Mouse (Mus musculus) CH12.LX (cell line): ENCODE measurements around the gene Immp2l. TPM values are rescaled to one million over a fixed set of nuclear protein-coding genes. Genes with fewer than 3 reads are reported as not detected.

Experiments used
- DNase-seq: peaks from one replicate; pipeline ENCODE4 v3.0.0-alpha.2; 2013; ENCODE audit errors: extremely low read depth
- H3K27ac ChIP-seq: 2 replicates; pipeline ENCODE4 v1.5.1; 2012; ENCODE audit warnings: low read depth, mild to moderate bottlenecking, control low read depth, moderate library complexity; ENCODE audit not compliant: insufficient read depth
- H3K27me3 ChIP-seq: replicated peaks from 2 replicates; pipeline ENCODE3; 2012; ENCODE audit warnings: inconsistent platforms
- H3K36me3 ChIP-seq, 2 experiments: replicated peaks in 1 of 2; 2 replicates each; pipeline versions ENCODE3 to v1.6.1; 2012; ENCODE audit warnings: inconsistent platforms in 1 of 2, low read length in 1 of 2, mild to moderate bottlenecking in 1 of 2, mixed read lengths in 1 of 2, moderate library complexity in 1 of 2; ENCODE audit not compliant: control insufficient read depth in 1 of 2, insufficient read depth in 1 of 2
- H3K4me1 ChIP-seq, 2 experiments: 2 replicates each; pipeline ENCODE4 v1.6.1; 2012; ENCODE audit warnings: inconsistent platforms in 1 of 2, moderate library complexity in 1 of 2; ENCODE audit not compliant: insufficient read depth in 2 of 2, control insufficient read depth in 1 of 2
- H3K4me2 ChIP-seq: 2 replicates; pipeline ENCODE4 v1.6.1; 2012; ENCODE audit warnings: low read depth, mild to moderate bottlenecking, control low read depth; ENCODE audit not compliant: poor library complexity, insufficient read depth, severe bottlenecking
- H3K4me3 ChIP-seq, 3 experiments: fragments of 150-350 bp in 1 of 3; sonication (generic) in 1 of 3; replicated peaks in 1 of 3; 2 replicates each; pipeline versions ENCODE3 to v1.5.1; 2011 to 2012; ENCODE audit warnings: low read depth in 2 of 3, low read length in 2 of 3, mild to moderate bottlenecking in 2 of 3, moderate library complexity in 2 of 3, control low read depth in 1 of 3, improper control_type of control experiment in 1 of 3, inconsistent platforms in 1 of 3, mixed read lengths in 1 of 3; ENCODE audit not compliant: poor library complexity in 1 of 3
- H3K79me2 ChIP-seq: replicated peaks from 2 replicates; pipeline ENCODE4 v1.6.1; 2012; ENCODE audit warnings: mild to moderate bottlenecking, moderate library complexity; ENCODE audit not compliant: control insufficient read depth, poor library complexity, insufficient read depth, severe bottlenecking; ENCODE audit errors: extremely low read depth
- H3K9ac ChIP-seq: 2 replicates; pipeline ENCODE4 v1.6.1; 2012; ENCODE audit warnings: low read depth, mild to moderate bottlenecking, control low read depth, moderate library complexity; ENCODE audit not compliant: insufficient read depth
- H3K9me3 ChIP-seq: replicated peaks from 2 replicates; pipeline ENCODE3; 2012; ENCODE audit warnings: low read length, inconsistent platforms, mixed read lengths
- CHD1 ChIP-seq: IDR thresholded peaks from 2 replicates; pipeline ENCODE4 v1.6.1; 2012; ENCODE audit warnings: low read depth, low read length, improper control_type of control experiment, inconsistent platforms
- CHD2 ChIP-seq: IDR thresholded peaks from 2 replicates; pipeline ENCODE4 v1.6.1; 2011; ENCODE audit warnings: low read length, improper control_type of control experiment
- CTCF ChIP-seq, 2 experiments: IDR thresholded peaks in 1 of 2; conservative IDR thresholded peaks in 1 of 2; 2 replicates each; pipeline ENCODE4 v1.5.1; 2011 to 2012; ENCODE audit warnings: low read depth in 2 of 2, low read length in 2 of 2, improper control_type of control experiment in 1 of 2, inconsistent platforms in 1 of 2, mild to moderate bottlenecking in 1 of 2, moderate library complexity in 1 of 2
- EP300 ChIP-seq: IDR thresholded peaks from 2 replicates; pipeline ENCODE4 v1.6.1; 2011; ENCODE audit warnings: low read length, improper control_type of control experiment
- ETS1 ChIP-seq: conservative IDR thresholded peaks from 2 replicates; pipeline ENCODE4 v1.6.1; 2012; ENCODE audit warnings: low read depth, mild to moderate bottlenecking, inconsistent platforms, low read length, improper control_type of control experiment, moderate library complexity
- HCFC1 ChIP-seq: IDR thresholded peaks from 2 replicates; pipeline ENCODE4 v1.6.1; 2012; ENCODE audit warnings: low read depth, mild to moderate bottlenecking, inconsistent platforms, low read length, improper control_type of control experiment
- MAFK ChIP-seq: IDR thresholded peaks from 2 replicates; pipeline ENCODE4 v1.6.1; 2011; ENCODE audit warnings: low read length, improper control_type of control experiment; ENCODE audit not compliant: insufficient replicate concordance
- MEF2A ChIP-seq: IDR thresholded peaks from 2 replicates; pipeline ENCODE4 v1.6.1; 2014; ENCODE audit warnings: low read depth, mild to moderate bottlenecking, inconsistent platforms, low read length, improper control_type of control experiment, borderline replicate concordance
- MXI1 ChIP-seq: IDR thresholded peaks from 2 replicates; pipeline ENCODE4 v1.6.1; 2011; ENCODE audit warnings: mild to moderate bottlenecking, low read depth, low read length, improper control_type of control experiment
- MYC ChIP-seq: IDR thresholded peaks from 2 replicates; pipeline ENCODE4 v1.6.1; 2011; ENCODE audit warnings: low read depth, mild to moderate bottlenecking, improper control_type of control experiment, low read length
- NRF1 ChIP-seq: IDR thresholded peaks from 2 replicates; pipeline ENCODE4 v1.6.1; 2014; ENCODE audit warnings: low read depth, mild to moderate bottlenecking, inconsistent platforms, low read length, improper control_type of control experiment, moderate library complexity
- POLR2A ChIP-seq: IDR thresholded peaks from 2 replicates; pipeline ENCODE4 v1.6.1; 2011; ENCODE audit warnings: low read depth, mild to moderate bottlenecking, improper control_type of control experiment, low read length
- RAD21 ChIP-seq: IDR thresholded peaks from 2 replicates; pipeline ENCODE4 v1.6.1; 2011; ENCODE audit warnings: low read depth, mild to moderate bottlenecking, low read length, improper control_type of control experiment, moderate library complexity
- RCOR1 ChIP-seq: conservative IDR thresholded peaks from 2 replicates; pipeline ENCODE4 v1.6.1; 2012; ENCODE audit warnings: low read depth, mild to moderate bottlenecking, inconsistent platforms, low read length, improper control_type of control experiment
- SMC3 ChIP-seq: IDR thresholded peaks from 2 replicates; pipeline ENCODE4 v1.6.1; 2011; ENCODE audit warnings: low read depth, low read length, improper control_type of control experiment
- TCF12 ChIP-seq: IDR thresholded peaks from 2 replicates; pipeline ENCODE4 v1.6.1; 2014; ENCODE audit warnings: low read depth, mild to moderate bottlenecking, inconsistent platforms, low read length, improper control_type of control experiment
- USF2 ChIP-seq: conservative IDR thresholded peaks from 2 replicates; pipeline ENCODE4 v1.6.1; 2011; ENCODE audit warnings: low read depth, low read length, improper control_type of control experiment
- ZC3H11A ChIP-seq: IDR thresholded peaks from 2 replicates; pipeline ENCODE4 v1.6.1; 2012; ENCODE audit warnings: low read depth, mild to moderate bottlenecking, inconsistent platforms, low read length, improper control_type of control experiment
- ZNF384 ChIP-seq: IDR thresholded peaks from 2 replicates; pipeline ENCODE4 v1.6.1; 2012; ENCODE audit warnings: low read depth, low read length, improper control_type of control experiment, inconsistent platforms
- dilution Hi-C: fragments of 300-500 bp; cut with MboI; formaldehyde crosslinking; loops from 2 replicates; pipeline ENCODE4 v1.14.3; 2020; ENCODE audit warnings: low sequenced_read_pairs; ENCODE audit not compliant: extremely low pct_unique_long_range_greater_than_20kb, extremely low pct_ligation_motif_present
- in situ Hi-C: fragments of 300-500 bp; cut with MboI; formaldehyde crosslinking; loops from 3 replicates; pipeline ENCODE4 v1.14.3; 2019; ENCODE audit warnings: low sequenced_read_pairs, low pct_ligation_motif_present, low pct_unique_long_range_greater_than_20kb, mixed read lengths
- polyA plus RNA-seq: library from polyadenylated mRNA; unstranded; fragments of >175 nt; gene quantifications from 2 replicates; pipeline ENCODE4 v1.2.1, GENCODE M21; 2012; ENCODE audit warnings: low read depth; ENCODE audit not compliant: insufficient read length
- total RNA-seq, 2 experiments: library from RNA; depleted of rRNA; stranded (reverse); fragments of 300-350 nt in 1 of 2; fragments of >200 nt in 1 of 2; gene quantifications; 2 replicates each; pipeline ENCODE4 v1.2.3; 2012 to 2014

Gene Immp2l
- total and polyA plus RNA-seq, 3 experiments = 4.8 to 16.5 (median 9.9) TPM

DNA sequence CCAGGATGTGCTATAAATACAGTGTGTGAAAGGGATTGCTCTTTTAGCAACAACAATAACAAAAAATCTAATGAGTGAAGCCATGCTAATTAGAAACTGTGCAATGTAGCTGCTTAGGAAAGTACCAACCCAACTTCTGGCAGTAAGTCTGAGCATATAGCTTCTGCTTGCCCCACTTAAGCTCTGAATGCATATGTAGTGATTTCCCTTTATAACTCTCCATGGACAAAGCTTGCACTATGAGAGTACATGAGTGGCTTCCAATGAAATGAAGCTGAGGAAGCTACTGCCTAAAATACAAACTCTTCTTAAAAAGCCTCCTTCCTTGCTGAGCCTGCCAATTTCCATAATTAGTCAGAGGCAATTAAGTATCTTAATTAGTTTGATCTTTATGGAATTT is 370.3 kb downstream of the Immp2l start:
- Histone ChIP-seq H3K27ac (no peak overlapping the region), H3K9me3 (no peaks in the 10 kb centered on the region), H3K79me2 (no peaks in the 10 kb centered on the region), H3K9ac (no peak overlapping the region), H3K4me1 (peaks cover 0 to 8% of the 10 kb centered on the region in 2 experiments; a peak in 1 of 4 replicates), H3K4me2 (no peak overlapping the region), H3K36me3 (no peaks in the 10 kb centered on the region), H3K4me3 (no peak overlapping the region)
- in situ Hi-C loops (no loop called here), dilution Hi-C loops (no loop called here)
- no peak for DNase-seq
- TF ChIP-seq ETS1 (no peak), MAFK (no peak), ZC3H11A (no peak), EP300 (no peak), CHD2 (no peak)
- TF ChIP-seq, all 38 proteins: peak for 0
- H3K27me3 ChIP-seq = no peaks in the 10 kb centered on the region

DNA sequence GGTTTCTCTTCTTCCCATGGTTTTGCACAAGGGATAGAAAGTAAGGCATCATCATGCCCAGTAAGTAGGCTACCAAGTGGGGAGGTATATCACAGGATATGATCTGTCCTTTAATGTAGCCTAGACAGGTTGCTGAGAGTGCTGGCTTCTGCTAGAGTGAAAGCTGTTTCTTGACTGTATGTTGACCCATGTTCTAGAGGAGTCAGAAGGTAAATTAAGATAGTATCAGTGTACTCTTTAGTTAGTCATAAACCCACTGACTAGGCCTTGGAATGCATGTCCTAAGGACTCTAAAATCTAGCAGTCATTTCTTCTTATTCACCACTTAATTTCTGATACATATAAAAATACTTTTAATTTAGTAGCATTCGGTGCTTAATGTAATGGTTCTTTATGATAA is 377.2 kb downstream of the Immp2l start:
- Histone ChIP-seq H3K9me3 (no peaks in the 10 kb centered on the region), H3K27me3 (no peaks in the 10 kb centered on the region), H3K4me1 (no peaks in the 10 kb centered on the region), H3K79me2 (no peaks in the 10 kb centered on the region)
- dilution Hi-C loops = no loop called here
- TF ChIP-seq HCFC1 = no peak
- TF ChIP-seq EP300 = no peak
- TF ChIP-seq CHD1 = no peak
- no peak for TF ChIP-seq MEF2A
- no peak for TF ChIP-seq CTCF (conservative IDR thresholded peaks at IDR 0.05 in 1 of 2, IDR thresholded peaks at IDR 0.05 in 1 of 2; ENCODE audit: low read depth in 2 of 2, low read length in 2 of 2)
- TF ChIP-seq ZNF384 = no peak
- TF ChIP-seq NRF1 = no peak
- TF ChIP-seq POLR2A = no peak
- TF ChIP-seq, all 38 proteins: peak for 0
- Histone ChIP-seq H3K27ac (no peak overlapping the region), H3K9ac (no peak overlapping the region), H3K4me3 (no peak overlapping the region), H3K4me2 (no peak overlapping the region), H3K36me3 (no peaks in the 10 kb centered on the region)
- in situ Hi-C loops = no loop called here
- no peak for DNase-seq

DNA sequence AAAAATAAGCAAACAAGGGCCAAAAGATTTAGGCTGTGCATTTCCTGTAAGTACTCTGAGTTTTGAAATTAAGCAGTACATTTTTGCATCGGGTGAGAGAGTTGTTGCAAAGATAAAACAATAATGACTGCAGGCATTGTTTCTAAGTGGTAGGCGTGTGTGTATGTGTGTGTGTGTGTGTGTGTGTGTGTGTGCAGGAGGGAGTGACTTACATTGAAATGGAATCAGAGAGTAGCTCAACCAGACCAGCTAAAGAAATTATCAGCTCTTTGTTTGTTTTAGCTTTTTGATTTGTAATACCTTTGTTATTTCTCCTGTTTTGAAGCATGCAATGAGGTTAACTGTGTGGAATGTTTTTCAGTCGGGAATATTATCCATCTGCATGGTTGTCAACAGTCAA is 378.0 kb downstream of the Immp2l start:
- no peak overlapping the region for H3K4me2 ChIP-seq
- no peak overlapping the region for H3K27ac ChIP-seq
- no peaks in the 10 kb centered on the region for H3K4me1 ChIP-seq
- in situ Hi-C loops = no loop called here
- peaks cover 3% of the 10 kb centered on the region for H3K9me3 ChIP-seq
- no peaks in the 10 kb centered on the region for H3K36me3 ChIP-seq
- no peak for TF ChIP-seq RAD21
- no peak for TF ChIP-seq MYC
- TF ChIP-seq USF2 = no peak
- no peak for TF ChIP-seq RCOR1
- TF ChIP-seq SMC3 = no peak
- TF ChIP-seq CHD1 = no peak
- TF ChIP-seq TCF12 = no peak
- no peak for TF ChIP-seq MXI1
- H3K9ac ChIP-seq = no peak overlapping the region
- no peaks in the 10 kb centered on the region for H3K79me2 ChIP-seq
- H3K4me3 ChIP-seq = no peak overlapping the region
- dilution Hi-C loops = no loop called here
- no peaks in the 10 kb centered on the region for H3K27me3 ChIP-seq
- DNase-seq = no peak
